Mouse (Mus musculus): ENCODE results near the gene 5730522E02Rik.

The 5730522E02Rik gene

GRCm38 (mm10) chr11:25679856-25680255, 530.7 kb downstream of the 5730522E02Rik start:
- no peak for DNase-seq (ENCODE audit: low read depth, low spot score)

GRCm38 (mm10) chr11:25674194-25674593, 536.4 kb downstream of the 5730522E02Rik start:
- DNase-seq (ENCODE audit: low read depth, low spot score) = no peak

- no peak for DNase-seq (ENCODE audit: low read depth, low spot score)
These were observed 540.5 kb downstream of the 5730522E02Rik start for GRCm38 (mm10) chr11:25670018-25670417.

- no peak for DNase-seq (ENCODE audit: low read depth, low spot score)
These were observed 545.9 kb downstream of the 5730522E02Rik start for GRCm38 (mm10) chr11:25664562-25665104.

- no peak for DNase-seq (ENCODE audit: low read depth, low spot score)
These were observed 564.3 kb downstream of the 5730522E02Rik start for GRCm38 (mm10) chr11:25646282-25646681.

- no peak for DNase-seq (ENCODE audit: low read depth, low spot score)
These were observed 565.6 kb downstream of the 5730522E02Rik start for GRCm38 (mm10) chr11:25644767-25645622.

GRCm38 (mm10) chr11:25606886-25607285, 603.7 kb downstream of the 5730522E02Rik start:
- DNase-seq (ENCODE audit: low read depth, low spot score) = no peak

GRCm38 (mm10) chr11:25600030-25600429, 610.5 kb downstream of the 5730522E02Rik start:
- no peak for DNase-seq (ENCODE audit: low read depth, low spot score)

GRCm38 (mm10) chr11:25595303-25595702, 615.3 kb downstream of the 5730522E02Rik start:
- DNase-seq (ENCODE audit: low read depth, low spot score) = no peak

- DNase-seq (ENCODE audit: low read depth, low spot score) = no peak
These were observed 615.8 kb downstream of the 5730522E02Rik start for GRCm38 (mm10) chr11:25594780-25595179.

GRCm38 (mm10) chr11:25592268-25592667, 618.3 kb downstream of the 5730522E02Rik start:
- no peak for DNase-seq (ENCODE audit: low read depth, low spot score)

GRCm38 (mm10) chr11:25590215-25590614, 620.3 kb downstream of the 5730522E02Rik start:
- no peak for DNase-seq (ENCODE audit: low read depth, low spot score)

GRCm38 (mm10) chr11:25589509-25589908, 621.1 kb downstream of the 5730522E02Rik start:
- DNase-seq (ENCODE audit: low read depth, low spot score) = no peak

- DNase-seq (ENCODE audit: low read depth, low spot score) = no peak
These were observed 636.5 kb downstream of the 5730522E02Rik start for GRCm38 (mm10) chr11:25574129-25574465.

- DNase-seq (ENCODE audit: low read depth, low spot score) = no peak
These were observed 637.0 kb downstream of the 5730522E02Rik start for GRCm38 (mm10) chr11:25573408-25574128.

GRCm38 (mm10) chr11:25571396-25571795, 639.2 kb downstream of the 5730522E02Rik start:
- DNase-seq (ENCODE audit: low read depth, low spot score) = no peak
